Mouse (Mus musculus): ENCODE data around the gene Alk.

- no peak for TF ChIP-seq GATA1 (IDR thresholded peaks at IDR 0.05; ENCODE audit: low read depth, low read length)
- TF ChIP-seq CTCF (IDR thresholded peaks at IDR 0.05 in 2 of 3, conservative IDR thresholded peaks at IDR 0.05 in 1 of 3; ENCODE audit: control insufficient read depth in 1 of 3, insufficient read depth in 1 of 3, low read depth in 2 of 3, low read length in 3 of 3, poor library complexity in 1 of 3, severe bottlenecking in 1 of 3), result no peak
- TF ChIP-seq CHD2 (IDR thresholded peaks at IDR 0.05; ENCODE audit: low read length), result no peak
- no peak for TF ChIP-seq POLR2A (IDR thresholded peaks at IDR 0.05; ENCODE audit: control insufficient read depth in 1 of 2, insufficient read depth in 1 of 2, low read depth in 1 of 2, low read length in 2 of 2, poor library complexity in 1 of 2)
- TF ChIP-seq MYB (IDR thresholded peaks at IDR 0.05; ENCODE audit: low read depth, low read length), result no peak
- TF ChIP-seq RCOR1 (IDR thresholded peaks at IDR 0.05; ENCODE audit: low read depth, low read length), result no peak
- no peak for TF ChIP-seq MYC (IDR thresholded peaks at IDR 0.05; ENCODE audit: low read depth, low read length)
- no peak for TF ChIP-seq TBP (IDR thresholded peaks at IDR 0.05; ENCODE audit: low read depth, low read length)
- TF ChIP-seq USF1 (IDR thresholded peaks at IDR 0.05; ENCODE audit: low read depth, low read length), result no peak
Measured at GRCm38 (mm10) chr17:72362811-72363496, 241.5 kb downstream of the Alk start.

Data from MEL (cell line).